Mouse (Mus musculus) MEL (cell line): Measurements from ENCODE around the gene Shbg. TPM values are rescaled to one million over a fixed set of nuclear protein-coding genes. Genes with fewer than 3 reads are reported as not detected.

Source experiments
- DNase-seq: peaks from one replicate; pipeline ENCODE4 v3.0.0; 2011; ENCODE audit warnings: low read depth, low spot score
- H3K27ac ChIP-seq: 2 replicates; pipeline ENCODE4 v1.5.1; 2012; ENCODE audit warnings: low read depth, mild to moderate bottlenecking, control low read depth, low read length, moderate library complexity; ENCODE audit not compliant: control insufficient read depth
- H3K27me3 ChIP-seq, 2 experiments: fragments of 150-350 bp in 1 of 2; sonication (generic) in 1 of 2; 2 replicates each; pipeline ENCODE4 v1.6.1; 2012; ENCODE audit warnings: low read length in 2 of 2, mild to moderate bottlenecking in 2 of 2, improper control_type of control experiment in 1 of 2, moderate library complexity in 1 of 2; ENCODE audit not compliant: insufficient read depth in 2 of 2, control insufficient read depth in 1 of 2
- H3K36me3 ChIP-seq, 2 experiments: 2 replicates each; pipeline ENCODE4 v1.6.1; 2012 to 2014; ENCODE audit warnings: low read length in 2 of 2, improper control_type of control experiment in 1 of 2, inconsistent platforms in 1 of 2, mild to moderate bottlenecking in 1 of 2; ENCODE audit not compliant: insufficient read depth in 2 of 2, control insufficient read depth in 1 of 2
- H3K4me1 ChIP-seq, 2 experiments: fragments of 150-350 bp in 1 of 2; sonication (generic) in 1 of 2; 2 replicates each; pipeline ENCODE4 v1.6.1; 2012; ENCODE audit warnings: low read length in 2 of 2, improper control_type of control experiment in 1 of 2, mild to moderate bottlenecking in 1 of 2; ENCODE audit not compliant: insufficient read depth in 2 of 2, control insufficient read depth in 1 of 2
- H3K4me3 ChIP-seq, 2 experiments: fragments of 150-350 bp in 1 of 2; sonication (generic) in 1 of 2; 2 replicates each; pipeline ENCODE4 v1.5.1; 2012; ENCODE audit warnings: low read depth in 2 of 2, low read length in 2 of 2, mild to moderate bottlenecking in 2 of 2, moderate library complexity in 2 of 2, control low read depth in 1 of 2, improper control_type of control experiment in 1 of 2; ENCODE audit not compliant: control insufficient read depth in 1 of 2, insufficient read depth in 1 of 2
- H3K79me2 ChIP-seq: 2 replicates; pipeline ENCODE4 v1.6.1; 2012; ENCODE audit warnings: mild to moderate bottlenecking, low read length, moderate library complexity; ENCODE audit not compliant: control insufficient read depth, poor library complexity, insufficient read depth
- H3K9ac ChIP-seq: 2 replicates; pipeline ENCODE4 v1.6.1; 2012; ENCODE audit warnings: low read depth, mild to moderate bottlenecking, control low read depth, low read length, moderate library complexity; ENCODE audit not compliant: control insufficient read depth, poor library complexity, severe bottlenecking
- H3K9me3 ChIP-seq: fragments of 150-350 bp; sonication (generic); replicated peaks from 2 replicates; pipeline ENCODE4 v1.6.1; 2012; ENCODE audit warnings: mild to moderate bottlenecking, low read length, improper control_type of control experiment, moderate library complexity; ENCODE audit not compliant: insufficient read depth
- CHD1 ChIP-seq: IDR thresholded peaks from 2 replicates; pipeline ENCODE4 v1.6.1; 2012; ENCODE audit warnings: low read depth, mild to moderate bottlenecking, inconsistent platforms, low read length, improper control_type of control experiment
- CHD2 ChIP-seq: IDR thresholded peaks from 2 replicates; pipeline ENCODE4 v1.6.1; 2011; ENCODE audit warnings: low read length, improper control_type of control experiment
- CTCF ChIP-seq, 3 experiments: IDR thresholded peaks in 2 of 3; conservative IDR thresholded peaks in 1 of 3; 2 replicates each; pipeline ENCODE4 v1.5.1; 2011 to 2012; ENCODE audit warnings: low read length in 3 of 3, low read depth in 2 of 3, mild to moderate bottlenecking in 2 of 3, improper control_type of control experiment in 1 of 3, inconsistent platforms in 1 of 3, mixed read lengths in 1 of 3, moderate library complexity in 1 of 3; ENCODE audit not compliant: control insufficient read depth in 1 of 3, insufficient read depth in 1 of 3, poor library complexity in 1 of 3, severe bottlenecking in 1 of 3
- E2F4 ChIP-seq: IDR thresholded peaks from 2 replicates; pipeline ENCODE4 v1.6.1; 2011; ENCODE audit warnings: low read depth, low read length, improper control_type of control experiment, borderline replicate concordance
- ELF1 ChIP-seq: IDR thresholded peaks from 2 replicates; pipeline ENCODE4 v1.6.1; 2014; ENCODE audit warnings: low read depth, mild to moderate bottlenecking, inconsistent platforms, low read length, improper control_type of control experiment, moderate library complexity
- EP300 ChIP-seq, 2 experiments: IDR thresholded peaks; 2 replicates each; pipeline ENCODE4 v1.6.1; 2011; ENCODE audit warnings: improper control_type of control experiment in 2 of 2, low read length in 2 of 2, low read depth in 1 of 2, mild to moderate bottlenecking in 1 of 2
- ETS1 ChIP-seq: IDR thresholded peaks from 2 replicates; pipeline ENCODE4 v1.6.1; 2012; ENCODE audit warnings: low read depth, mild to moderate bottlenecking, inconsistent platforms, low read length, improper control_type of control experiment, moderate library complexity
- GABPA ChIP-seq: IDR thresholded peaks from 2 replicates; pipeline ENCODE4 v1.6.1; 2012; ENCODE audit warnings: low read depth, mild to moderate bottlenecking, inconsistent platforms, low read length, improper control_type of control experiment, moderate library complexity
- HCFC1 ChIP-seq: IDR thresholded peaks from 2 replicates; pipeline ENCODE4 v1.6.1; 2012; ENCODE audit warnings: low read depth, mild to moderate bottlenecking, inconsistent platforms, low read length, improper control_type of control experiment, moderate library complexity
- MAX ChIP-seq: IDR thresholded peaks from 2 replicates; pipeline ENCODE4 v1.6.1; 2011; ENCODE audit warnings: low read length, improper control_type of control experiment
- MAZ ChIP-seq: IDR thresholded peaks from 2 replicates; pipeline ENCODE4 v1.6.1; 2012; ENCODE audit warnings: low read depth, mild to moderate bottlenecking, inconsistent platforms, low read length, improper control_type of control experiment
- MXI1 ChIP-seq: IDR thresholded peaks from 2 replicates; pipeline ENCODE4 v1.6.1; 2011; ENCODE audit warnings: mild to moderate bottlenecking, low read depth, low read length, improper control_type of control experiment
- MYB ChIP-seq: IDR thresholded peaks from 2 replicates; pipeline ENCODE4 v1.6.1; 2011; ENCODE audit warnings: mild to moderate bottlenecking, low read depth, low read length, improper control_type of control experiment
- MYC ChIP-seq: IDR thresholded peaks from 2 replicates; pipeline ENCODE4 v1.6.1; 2011; ENCODE audit warnings: low read depth, mild to moderate bottlenecking, low read length, improper control_type of control experiment, moderate library complexity
- NELFE ChIP-seq: IDR thresholded peaks from 2 replicates; pipeline ENCODE4 v1.6.1; 2011; ENCODE audit warnings: low read depth, low read length, improper control_type of control experiment
- NRF1 ChIP-seq: IDR thresholded peaks from 2 replicates; pipeline ENCODE4 v1.6.1; 2014; ENCODE audit warnings: low read depth, mild to moderate bottlenecking, inconsistent platforms, low read length, improper control_type of control experiment, moderate library complexity; ENCODE audit not compliant: poor library complexity, insufficient read depth, severe bottlenecking
- POLR2A ChIP-seq, 2 experiments: IDR thresholded peaks; 2 replicates each; pipeline ENCODE4 v1.6.1; 2011 to 2012; ENCODE audit warnings: low read length in 2 of 2, mild to moderate bottlenecking in 2 of 2, control low read depth in 1 of 2, improper control_type of control experiment in 1 of 2, low read depth in 1 of 2, moderate library complexity in 1 of 2; ENCODE audit not compliant: control insufficient read depth in 1 of 2, insufficient read depth in 1 of 2, poor library complexity in 1 of 2
- POLR2AphosphoS2 ChIP-seq: IDR thresholded peaks from 2 replicates; pipeline ENCODE4 v1.6.1; 2011; ENCODE audit warnings: low read length, improper control_type of control experiment
- RAD21 ChIP-seq: IDR thresholded peaks from 2 replicates; pipeline ENCODE4 v1.6.1; 2011; ENCODE audit warnings: mild to moderate bottlenecking, low read depth, low read length, improper control_type of control experiment
- RCOR1 ChIP-seq: IDR thresholded peaks from 2 replicates; pipeline ENCODE4 v1.6.1; 2012; ENCODE audit warnings: low read depth, mild to moderate bottlenecking, inconsistent platforms, low read length, improper control_type of control experiment
- SIN3A ChIP-seq: IDR thresholded peaks from 2 replicates; pipeline ENCODE4 v1.6.1; 2012; ENCODE audit warnings: low read length, improper control_type of control experiment, inconsistent platforms
- SMC3 ChIP-seq: IDR thresholded peaks from 2 replicates; pipeline ENCODE4 v1.6.1; 2011; ENCODE audit warnings: low read depth, low read length, improper control_type of control experiment
- USF2 ChIP-seq, 2 experiments: IDR thresholded peaks; 2 replicates each; pipeline ENCODE4 v1.6.1; 2011 to 2012; ENCODE audit warnings: improper control_type of control experiment in 2 of 2, low read length in 2 of 2, borderline replicate concordance in 1 of 2, inconsistent platforms in 1 of 2, low read depth in 1 of 2, mild to moderate bottlenecking in 1 of 2; ENCODE audit not compliant: insufficient read depth in 1 of 2
- ZC3H11A ChIP-seq: IDR thresholded peaks from 2 replicates; pipeline ENCODE4 v1.6.1; 2012; ENCODE audit warnings: low read depth, mild to moderate bottlenecking, inconsistent platforms, low read length, improper control_type of control experiment
- ZMIZ1 ChIP-seq: IDR thresholded peaks from 2 replicates; pipeline ENCODE4 v1.6.1; 2012; ENCODE audit warnings: low read depth, mild to moderate bottlenecking, inconsistent platforms, low read length, improper control_type of control experiment, moderate library complexity
- polyA plus RNA-seq, 2 experiments: library from polyadenylated mRNA; stranded (reverse) in 1 of 2; unstranded in 1 of 2; fragments of >175 nt in 1 of 2; fragments of >200 nt in 1 of 2; gene quantifications; 2 replicates each; pipeline versions ENCODE4 v1.2.1 to v1.2.4; 2012; ENCODE audit warnings: low replicate concordance in 2 of 2, low read depth in 1 of 2; ENCODE audit not compliant: insufficient read length in 2 of 2, insufficient read depth in 1 of 2, missing spikeins in 1 of 2
- total RNA-seq: library from RNA; depleted of rRNA; stranded (reverse); fragments of 300-350 nt; gene quantifications from 2 replicates; pipeline ENCODE4 v1.2.3, GENCODE M21; 2012

Gene Shbg
- total and polyA plus RNA-seq, 3 experiments: not detected

GRCm38 (mm10) chr11:69632284-69633089 lies 14.8 kb upstream of the Shbg start, which contains the start of gene Fxr2 (continued):
- TF ChIP-seq GABPA: no peak
- TF ChIP-seq POLR2AphosphoS2: peak; percentile 50; the same call in 1 of the 2 replicates
- TF ChIP-seq MAZ: peak; percentile 55
- no peak for TF ChIP-seq MYB
- TF ChIP-seq CHD1: no peak
- no peak for TF ChIP-seq E2F4
- TF ChIP-seq ZMIZ1: 0 out of 2 replicates have a peak, but pooled peaks have one; percentile 31
- TF ChIP-seq RCOR1: no peak; the same call in 1 of the 2 replicates
- TF ChIP-seq ELF1: peak; percentile 93
- 0 out of 2 replicates have a peak, but pooled peaks have one; percentile 7 for TF ChIP-seq MAX
- TF ChIP-seq MXI1: no peak; the same call in 1 of the 2 replicates
- no peak for TF ChIP-seq EP300 (IDR thresholded peaks at IDR 0.05; ENCODE audit: low read depth in 1 of 2, low read length in 2 of 2)
- TF ChIP-seq NRF1: peak; percentile 77

- Histone ChIP-seq H3K27ac (no peak overlapping the region), H3K4me3 (no peak overlapping the region), H3K4me1 (peaks cover 7 to 17% of the 10 kb centered on the region in 2 experiments), H3K9ac (no peak overlapping the region), H3K36me3 (peaks cover 0 to 19% of the 10 kb centered on the region in 2 experiments; a peak in 2 of 4 replicates), H3K79me2 (peaks cover 20% of the 10 kb centered on the region), H3K9me3 (no peaks in the 10 kb centered on the region), H3K27me3 (no peaks in the 10 kb centered on the region)
- peak; percentile 63 for DNase-seq
- TF ChIP-seq ETS1: no peak
- no peak for TF ChIP-seq POLR2A (IDR thresholded peaks at IDR 0.05; ENCODE audit: control insufficient read depth in 1 of 2, insufficient read depth in 1 of 2, low read depth in 1 of 2, low read length in 2 of 2, poor library complexity in 1 of 2)
- 0 out of 2 replicates have a peak, but pooled peaks have one; percentile 47 for TF ChIP-seq SIN3A
- TF ChIP-seq ZC3H11A: 0 out of 2 replicates have a peak, but pooled peaks have one; percentile 28
- TF ChIP-seq CTCF (IDR thresholded peaks at IDR 0.05 in 2 of 3, conservative IDR thresholded peaks at IDR 0.05 in 1 of 3; ENCODE audit: control insufficient read depth in 1 of 3, insufficient read depth in 1 of 3, low read depth in 2 of 3, low read length in 3 of 3, poor library complexity in 1 of 3, severe bottlenecking in 1 of 3): peak; percentile 37 to 77 (median 72)
- peak; percentile 46 for TF ChIP-seq RAD21
- peak; percentile 63 for TF ChIP-seq SMC3
- 0 out of 2 replicates have a peak, but pooled peaks have one; percentile 54 for TF ChIP-seq HCFC1
- 0 out of 2 replicates have a peak, but pooled peaks have one; percentile 52 for TF ChIP-seq MYC
- TF ChIP-seq NELFE: no peak
- no peak for TF ChIP-seq USF2 (IDR thresholded peaks at IDR 0.05; ENCODE audit: borderline replicate concordance in 1 of 2, insufficient read depth in 1 of 2, low read depth in 1 of 2, low read length in 2 of 2)
- TF ChIP-seq RCOR1: 0 out of 2 replicates have a peak, but pooled peaks have one; percentile 4
- no peak for TF ChIP-seq MYB
- no peak for TF ChIP-seq CHD2
Observed at GRCm38 (mm10) chr11:69629802-69630201, 12.1 kb upstream of the Shbg start.
